Mouse (Mus musculus) embryo, embryonic 10.5 days (tissue): ENCODE data around the gene Cdc42bpg.

Experiments
- DNase-seq: peaks from one replicate; pipeline ENCODE4 v3.0.0-alpha.2; 2015; ENCODE audit warnings: low spot score

Cdc42bpg gene

GRCm38 (mm10) chr19:6349215-6349983, 43.1 kb downstream of the Cdc42bpg start:
- peak; percentile 54 for DNase-seq

- DNase-seq = no peak
Observed at GRCm38 (mm10) chr19:6351431-6352106, 45.3 kb downstream of the Cdc42bpg start.

- DNase-seq = no peak
Observed at GRCm38 (mm10) chr19:6352107-6352505, 45.9 kb downstream of the Cdc42bpg start.

- no peak for DNase-seq
Observed at GRCm38 (mm10) chr19:6354030-6354429, 47.8 kb downstream of the Cdc42bpg start.

GRCm38 (mm10) chr19:6361291-6361690, 55.0 kb downstream of the Cdc42bpg start:
- no peak for DNase-seq

GRCm38 (mm10) chr19:6363091-6363410, 56.8 kb downstream of the Cdc42bpg start:
- no peak for DNase-seq

- DNase-seq = peak; percentile 100
Observed at GRCm38 (mm10) chr19:6363411-6364240, 57.4 kb downstream of the Cdc42bpg start, which contains the start of gene Sf1. Sf1 (plus strand) TSS chr19:6363690.

GRCm38 (mm10) chr19:6364317-6364725, 58.1 kb downstream of the Cdc42bpg start:
- DNase-seq = peak; percentile 91

GRCm38 (mm10) chr19:6364842-6365241, 58.6 kb downstream of the Cdc42bpg start:
- no peak for DNase-seq

GRCm38 (mm10) chr19:6370175-6370574, 63.9 kb downstream of the Cdc42bpg start:
- DNase-seq = no peak

- no peak for DNase-seq
Observed at GRCm38 (mm10) chr19:6372433-6372832, 66.2 kb downstream of the Cdc42bpg start.

- DNase-seq = peak; percentile 82
Observed at GRCm38 (mm10) chr19:6373539-6374400, 67.5 kb downstream of the Cdc42bpg start.

GRCm38 (mm10) chr19:6374571-6374970, 68.3 kb downstream of the Cdc42bpg start:
- no peak for DNase-seq
